Mouse (Mus musculus): ENCODE results near the gene Tmem82. TPM values are rescaled to one million over a fixed set of nuclear protein-coding genes. Genes with fewer than 3 reads are reported as not detected.

Gene Tmem82
- polyA plus RNA-seq, 1 experiment from 2014 or later = 1.2 TPM

- no peak for ATAC-seq (ENCODE audit: low FRiP score, low TSS enrichment)
- peak overlapping the region; percentile 72 for H3K4me3 ChIP-seq (ENCODE audit: low read length)
- H3K9me3 ChIP-seq (ENCODE audit: control insufficient read depth, low read length) = no peaks in the 10 kb centered on the region
Measured at GRCm38 (mm10) chr4:141598894-141599250, 19.6 kb downstream of the Tmem82 start.

DNA sequence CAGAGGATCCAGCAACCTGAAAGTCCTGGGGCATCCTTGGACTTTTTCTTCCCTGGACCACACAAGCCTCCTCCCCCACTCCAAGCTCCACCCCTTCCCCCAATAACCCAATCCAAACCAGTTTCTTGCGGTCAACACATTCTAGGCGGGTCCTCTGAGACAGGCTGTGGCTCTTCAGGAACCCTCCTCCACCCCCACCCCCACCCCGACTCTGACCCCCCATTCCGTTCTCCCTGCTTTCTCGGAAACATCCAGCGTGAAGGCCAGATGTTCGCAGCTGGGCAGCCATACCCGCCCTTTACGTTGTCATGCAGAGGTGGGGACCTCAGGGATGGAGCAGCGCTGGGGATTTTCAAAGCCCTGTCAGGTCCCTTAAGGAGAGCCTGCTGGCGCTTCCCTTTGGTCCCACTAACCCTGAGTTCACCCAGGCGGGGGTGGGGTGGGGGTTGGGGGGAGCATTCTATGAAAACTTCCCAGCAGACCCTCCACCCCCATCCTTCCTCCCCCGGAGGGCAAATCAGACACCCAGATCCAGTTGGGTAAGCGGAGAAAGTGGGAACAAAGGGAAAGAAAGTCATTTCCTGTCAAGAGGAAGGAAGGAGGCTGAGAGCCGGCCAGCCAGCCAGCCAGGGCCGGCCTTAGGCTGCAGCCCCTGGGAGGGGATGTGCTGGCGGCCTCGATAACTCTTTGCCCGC lies 20.1 kb downstream of the Tmem82 start:
- Histone ChIP-seq H3K9me3 (ENCODE audit: control insufficient read depth, low read length) (no peaks in the 10 kb centered on the region), H3K9ac (ENCODE audit: low read depth, low read length) (peak overlapping the region; percentile 81), H3K36me3 (ENCODE audit: control insufficient read depth, insufficient read depth, low read length) (peaks cover 22% of the 10 kb centered on the region), H3K4me1 (ENCODE audit: control insufficient read depth, insufficient read depth, low read length) (peaks cover 18% of the 10 kb centered on the region), H3K27me3 (ENCODE audit: control insufficient read depth, insufficient read depth, low read length) (no peaks in the 10 kb centered on the region), H3K4me2 (replicated peaks; ENCODE audit: low read depth, low read length) (peak overlapping the region; percentile 94), H3K27ac (ENCODE audit: low read depth, low read length) (peak overlapping the region; percentile 90), H3K4me3 (ENCODE audit: low read length) (peak overlapping the region; percentile 72)
- WGBS = 2% methylated on average over 19 of the region's 19 CpGs
- peak; percentile 80 for ATAC-seq (ENCODE audit: low FRiP score, low TSS enrichment)

More at GRCm38 (mm10) chr4:141598894-141599250, 19.6 kb downstream of the Tmem82 start:
- no peaks in the 10 kb centered on the region for H3K27me3 ChIP-seq (ENCODE audit: control insufficient read depth, insufficient read depth, low read length)
- WGBS = 3% methylated on average over 9 of the region's 9 CpGs
- peaks cover 21% of the 10 kb centered on the region for H3K36me3 ChIP-seq (ENCODE audit: control insufficient read depth, insufficient read depth, low read length)
- H3K9ac ChIP-seq (ENCODE audit: low read depth, low read length) = peak overlapping the region; percentile 81
- peak overlapping the region; percentile 94 for H3K4me2 ChIP-seq (replicated peaks; ENCODE audit: low read depth, low read length)
- peaks cover 18% of the 10 kb centered on the region for H3K4me1 ChIP-seq (ENCODE audit: control insufficient read depth, insufficient read depth, low read length)
- peak overlapping the region; percentile 90 for H3K27ac ChIP-seq (ENCODE audit: low read depth, low read length)

DNA sequence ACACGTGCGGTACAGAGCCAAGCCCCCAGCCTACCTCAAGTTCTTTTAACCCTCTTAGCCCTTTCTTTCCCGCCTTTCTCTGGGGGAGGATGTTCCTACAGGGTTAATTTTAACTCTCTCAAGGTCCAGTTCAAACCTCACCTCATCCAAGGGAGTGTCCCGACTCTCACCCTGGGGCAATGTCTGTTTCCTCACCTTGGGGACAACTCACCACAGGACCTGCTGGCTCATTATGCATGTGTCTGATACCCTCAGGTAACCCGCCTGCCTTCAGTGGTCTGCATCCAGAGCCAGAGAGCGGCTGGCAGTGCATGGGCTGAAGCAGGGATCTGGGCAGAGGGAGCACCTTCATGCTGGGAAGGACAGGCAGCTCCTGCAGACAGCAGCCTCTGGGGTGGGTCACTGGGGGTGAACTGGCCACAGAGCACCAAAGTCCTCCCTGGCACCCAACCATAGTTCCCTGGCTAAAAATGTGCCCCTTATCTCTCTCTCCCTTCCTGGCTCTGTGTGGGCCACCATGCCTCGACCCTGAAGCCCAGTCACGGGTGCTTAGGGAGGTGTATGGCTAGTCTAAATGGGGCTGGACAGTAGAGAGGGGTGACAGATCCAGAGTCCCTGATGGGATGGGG lies 21.6 kb downstream of the Tmem82 start:
- H3K9ac ChIP-seq (ENCODE audit: low read depth, low read length) = no peak overlapping the region; the same call in 1 of the 2 replicates
- peaks cover 34% of the 10 kb centered on the region for H3K36me3 ChIP-seq (ENCODE audit: control insufficient read depth, insufficient read depth, low read length)
- 88% methylated on average over 8 of the region's 8 CpGs for whole genome bisulfite sequencing
- no peaks in the 10 kb centered on the region for H3K27me3 ChIP-seq (ENCODE audit: control insufficient read depth, insufficient read depth, low read length)
- H3K9me3 ChIP-seq (ENCODE audit: control insufficient read depth, low read length) = no peaks in the 10 kb centered on the region
- H3K27ac ChIP-seq (ENCODE audit: low read depth, low read length) = no peak overlapping the region
- H3K4me2 ChIP-seq (replicated peaks; ENCODE audit: low read depth, low read length) = no peak overlapping the region
- ATAC-seq (ENCODE audit: low FRiP score, low TSS enrichment) = no peak
- peaks cover 16% of the 10 kb centered on the region for H3K4me1 ChIP-seq (ENCODE audit: control insufficient read depth, insufficient read depth, low read length)
- no peak overlapping the region for H3K4me3 ChIP-seq (ENCODE audit: low read length)

DNA sequence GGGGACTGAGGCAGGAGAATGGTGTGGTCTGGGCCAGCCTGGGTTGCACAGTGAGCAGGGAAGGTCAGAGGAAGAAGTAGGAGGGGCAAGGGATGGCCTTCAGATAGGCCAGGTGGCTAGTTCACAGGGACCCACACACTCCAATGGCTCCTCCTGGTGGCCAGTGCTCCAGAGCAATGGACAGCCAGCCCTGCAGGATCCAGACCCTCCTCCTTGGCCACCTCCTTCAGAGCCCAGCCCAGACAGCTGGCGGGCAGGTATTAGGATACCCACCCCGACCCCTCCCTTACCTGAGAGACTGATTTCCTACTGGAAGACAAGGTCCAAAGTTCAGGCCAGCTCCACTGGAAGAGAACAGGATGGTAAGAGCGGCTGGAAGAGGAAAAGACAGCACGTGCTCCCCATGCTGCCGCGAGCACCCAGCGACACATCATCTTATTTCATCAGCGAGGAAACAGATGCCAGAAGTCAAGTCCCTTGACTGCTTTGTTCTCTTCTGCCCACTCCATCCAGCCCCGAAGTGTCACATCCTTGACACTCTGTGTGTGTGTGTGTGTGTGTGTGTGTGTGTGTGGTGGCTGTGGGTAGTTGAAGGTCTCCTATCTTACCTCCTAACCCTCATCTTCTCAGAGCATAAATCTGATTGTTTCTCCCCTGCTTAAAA lies 22.7 kb downstream of the Tmem82 start:
- H3K9me3 ChIP-seq (ENCODE audit: control insufficient read depth, low read length) = no peaks in the 10 kb centered on the region
- ATAC-seq (ENCODE audit: low FRiP score, low TSS enrichment) = no peak
- WGBS = 83% methylated on average over 9 of the region's 9 CpGs
- H3K27ac ChIP-seq (ENCODE audit: low read depth, low read length) = no peak overlapping the region
- no peak overlapping the region for H3K4me3 ChIP-seq (ENCODE audit: low read length)
- H3K36me3 ChIP-seq (ENCODE audit: control insufficient read depth, insufficient read depth, low read length) = peaks cover 39% of the 10 kb centered on the region
- no peaks in the 10 kb centered on the region for H3K27me3 ChIP-seq (ENCODE audit: control insufficient read depth, insufficient read depth, low read length)
- H3K4me1 ChIP-seq (ENCODE audit: control insufficient read depth, insufficient read depth, low read length) = peaks cover 14% of the 10 kb centered on the region; the same call in 1 of the 2 replicates
- no peak overlapping the region for H3K9ac ChIP-seq (ENCODE audit: low read depth, low read length)
- H3K4me2 ChIP-seq (replicated peaks; ENCODE audit: low read depth, low read length) = no peak overlapping the region

DNA sequence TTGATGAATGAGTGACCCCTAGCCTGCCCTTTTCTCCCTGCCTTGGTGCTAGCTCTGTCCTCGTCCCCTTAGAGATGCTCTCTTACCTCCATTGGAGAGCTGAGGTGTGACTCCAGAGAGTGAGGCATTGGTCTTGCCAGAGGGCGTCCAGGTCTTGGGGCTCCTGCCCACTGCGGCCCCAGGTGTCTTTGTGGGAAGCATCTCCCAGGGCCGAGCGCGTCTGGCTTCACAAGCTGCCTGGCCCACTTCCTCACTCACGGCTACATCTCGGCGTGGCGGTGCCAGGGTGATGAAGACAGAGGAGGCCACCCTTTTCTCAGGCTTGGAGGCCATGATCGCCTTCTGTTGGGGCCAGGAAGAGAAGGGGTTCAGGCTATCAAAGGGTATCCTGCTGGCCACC lies 23.3 kb downstream of the Tmem82 start:
- Histone ChIP-seq H3K4me3 (ENCODE audit: low read length) (no peak overlapping the region), H3K27me3 (ENCODE audit: control insufficient read depth, insufficient read depth, low read length) (no peaks in the 10 kb centered on the region), H3K9ac (ENCODE audit: low read depth, low read length) (no peak overlapping the region), H3K9me3 (ENCODE audit: control insufficient read depth, low read length) (no peaks in the 10 kb centered on the region), H3K4me2 (replicated peaks; ENCODE audit: low read depth, low read length) (no peak overlapping the region), H3K27ac (ENCODE audit: low read depth, low read length) (no peak overlapping the region), H3K36me3 (ENCODE audit: control insufficient read depth, insufficient read depth, low read length) (peaks cover 41% of the 10 kb centered on the region), H3K4me1 (ENCODE audit: control insufficient read depth, insufficient read depth, low read length) (peaks cover 10% of the 10 kb centered on the region; the same call in 1 of the 2 replicates)
- WGBS = 91% methylated on average over 11 of the region's 11 CpGs
- ATAC-seq (ENCODE audit: low FRiP score, low TSS enrichment) = no peak

- ATAC-seq (ENCODE audit: low FRiP score, low TSS enrichment) = no peak
- no peak overlapping the region for H3K4me2 ChIP-seq (replicated peaks; ENCODE audit: low read depth, low read length)
- WGBS = 19% methylated on average over 3 of the region's 3 CpGs
Measured at GRCm38 (mm10) chr4:141591547-141591946, 26.9 kb downstream of the Tmem82 start.

DNA sequence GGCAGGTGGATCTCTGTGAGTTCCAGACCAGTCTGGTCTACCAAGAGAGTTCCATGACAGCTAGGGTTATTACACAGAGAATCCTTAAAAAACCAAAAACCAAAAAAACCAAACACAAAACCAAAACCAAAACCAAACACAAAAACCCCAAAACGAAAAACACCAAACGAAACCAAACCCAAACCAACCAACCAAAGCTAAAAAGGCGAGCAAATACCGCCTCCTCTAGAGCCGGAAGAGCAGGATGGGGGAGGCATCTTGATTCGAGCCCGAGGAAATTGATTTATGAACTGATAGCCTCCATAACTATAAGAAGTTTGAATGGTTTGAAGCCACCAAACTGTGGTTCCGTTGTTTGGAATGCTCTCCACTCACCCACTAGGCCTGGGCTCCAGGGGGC lies 34.5 kb downstream of the Tmem82 start:
- 83% methylated on average over 8 of the region's 8 CpGs for WGBS
- Histone ChIP-seq H3K4me1 (ENCODE audit: control insufficient read depth, insufficient read depth, low read length) (no peaks in the 10 kb centered on the region), H3K4me3 (ENCODE audit: low read length) (no peak overlapping the region), H3K36me3 (ENCODE audit: control insufficient read depth, insufficient read depth, low read length) (peaks cover 70% of the 10 kb centered on the region), H3K9me3 (ENCODE audit: control insufficient read depth, low read length) (no peaks in the 10 kb centered on the region), H3K27ac (ENCODE audit: low read depth, low read length) (no peak overlapping the region), H3K27me3 (ENCODE audit: control insufficient read depth, insufficient read depth, low read length) (no peaks in the 10 kb centered on the region), H3K4me2 (replicated peaks; ENCODE audit: low read depth, low read length) (no peak overlapping the region), H3K9ac (ENCODE audit: low read depth, low read length) (no peak overlapping the region)
- no peak for ATAC-seq (ENCODE audit: low FRiP score, low TSS enrichment)

More at GRCm38 (mm10) chr4:141591547-141591946, 26.9 kb downstream of the Tmem82 start:
- Histone ChIP-seq H3K9ac (ENCODE audit: low read depth, low read length) (no peak overlapping the region), H3K36me3 (ENCODE audit: control insufficient read depth, insufficient read depth, low read length) (peaks cover 72% of the 10 kb centered on the region), H3K27me3 (ENCODE audit: control insufficient read depth, insufficient read depth, low read length) (no peaks in the 10 kb centered on the region), H3K4me3 (ENCODE audit: low read length) (no peak overlapping the region), H3K9me3 (ENCODE audit: control insufficient read depth, low read length) (no peaks in the 10 kb centered on the region), H3K27ac (ENCODE audit: low read depth, low read length) (no peak overlapping the region), H3K4me1 (ENCODE audit: control insufficient read depth, insufficient read depth, low read length) (no peaks in the 10 kb centered on the region)

- H3K4me2 ChIP-seq (replicated peaks; ENCODE audit: low read depth, low read length) = no peak overlapping the region
- ATAC-seq (ENCODE audit: low FRiP score, low TSS enrichment) = no peak
- 92% methylated on average over 13 of the region's 13 CpGs for WGBS
- H3K4me1 ChIP-seq (ENCODE audit: control insufficient read depth, insufficient read depth, low read length) = no peaks in the 10 kb centered on the region
- H3K27ac ChIP-seq (ENCODE audit: low read depth, low read length) = no peak overlapping the region
- peaks cover 74% of the 10 kb centered on the region for H3K36me3 ChIP-seq (ENCODE audit: control insufficient read depth, insufficient read depth, low read length)
- no peaks in the 10 kb centered on the region; the same call in 1 of the 2 replicates for H3K9me3 ChIP-seq (ENCODE audit: control insufficient read depth, low read length)
- H3K4me3 ChIP-seq (ENCODE audit: low read length) = no peak overlapping the region
- H3K27me3 ChIP-seq (ENCODE audit: control insufficient read depth, insufficient read depth, low read length) = no peaks in the 10 kb centered on the region
- no peak overlapping the region for H3K9ac ChIP-seq (ENCODE audit: low read depth, low read length)
Measured at GRCm38 (mm10) chr4:141581051-141581450, 37.4 kb downstream of the Tmem82 start.

DNA sequence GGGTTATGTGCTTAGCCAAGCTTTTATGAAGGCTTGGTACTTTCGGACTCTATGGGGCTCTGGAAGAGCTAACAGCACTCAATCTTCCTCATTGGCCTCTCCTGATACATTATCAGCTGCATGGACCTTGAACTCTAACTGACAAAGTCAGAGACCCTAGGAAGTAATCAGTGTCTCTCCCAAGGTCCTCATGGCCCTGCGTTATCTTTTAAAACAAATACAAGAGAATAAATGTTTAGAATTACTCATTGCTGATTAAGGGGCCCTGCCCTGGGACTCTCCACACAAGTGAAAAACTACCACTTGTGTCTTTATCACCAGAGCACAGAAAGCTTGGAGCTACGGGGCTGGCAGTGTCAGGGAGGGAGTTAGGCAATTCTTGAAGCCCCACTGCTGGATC lies 39.6 kb downstream of the Tmem82 start:
- Histone ChIP-seq H3K4me2 (replicated peaks; ENCODE audit: low read depth, low read length) (no peak overlapping the region), H3K4me3 (ENCODE audit: low read length) (no peak overlapping the region), H3K9me3 (ENCODE audit: control insufficient read depth, low read length) (no peaks in the 10 kb centered on the region; the same call in 1 of the 2 replicates), H3K9ac (ENCODE audit: low read depth, low read length) (no peak overlapping the region), H3K27me3 (ENCODE audit: control insufficient read depth, insufficient read depth, low read length) (no peaks in the 10 kb centered on the region), H3K4me1 (ENCODE audit: control insufficient read depth, insufficient read depth, low read length) (no peaks in the 10 kb centered on the region), H3K36me3 (ENCODE audit: control insufficient read depth, insufficient read depth, low read length) (peaks cover 61% of the 10 kb centered on the region), H3K27ac (ENCODE audit: low read depth, low read length) (no peak overlapping the region)
- ATAC-seq (ENCODE audit: low FRiP score, low TSS enrichment) = no peak
- WGBS = 74% methylated on average over 3 of the region's 3 CpGs

Data from kidney, embryonic 14.5 days (tissue).